Mouse (Mus musculus) adipocyte (in vitro differentiated cells): Measurements from ENCODE around the gene Slc39a11.

Source experiments
- DNase-seq: peaks from one replicate; pipeline ENCODE4 v3.0.0-alpha.2; 2016; ENCODE audit warnings: low spot score

Gene Slc39a11

DNA sequence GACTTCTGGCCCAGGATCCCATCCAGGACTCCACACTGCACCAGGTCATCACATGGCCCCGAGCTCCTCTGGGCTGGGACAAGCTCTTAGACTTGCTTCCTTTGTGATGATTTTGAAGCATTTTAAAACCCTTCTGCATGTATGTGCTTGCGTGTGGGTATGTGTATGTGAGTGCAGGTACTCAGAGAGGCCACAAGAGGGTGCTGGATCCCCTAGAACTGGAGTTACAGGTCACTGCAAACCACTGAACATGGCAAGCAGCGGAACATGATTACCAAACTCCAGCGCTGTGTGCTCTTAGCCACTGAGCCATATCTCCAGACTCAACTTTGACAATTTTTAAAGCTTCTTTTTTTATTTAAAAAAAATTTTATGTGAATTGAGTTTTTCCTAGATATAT is 249.0 kb downstream of the Slc39a11 start:
- no peak for DNase-seq

DNA sequence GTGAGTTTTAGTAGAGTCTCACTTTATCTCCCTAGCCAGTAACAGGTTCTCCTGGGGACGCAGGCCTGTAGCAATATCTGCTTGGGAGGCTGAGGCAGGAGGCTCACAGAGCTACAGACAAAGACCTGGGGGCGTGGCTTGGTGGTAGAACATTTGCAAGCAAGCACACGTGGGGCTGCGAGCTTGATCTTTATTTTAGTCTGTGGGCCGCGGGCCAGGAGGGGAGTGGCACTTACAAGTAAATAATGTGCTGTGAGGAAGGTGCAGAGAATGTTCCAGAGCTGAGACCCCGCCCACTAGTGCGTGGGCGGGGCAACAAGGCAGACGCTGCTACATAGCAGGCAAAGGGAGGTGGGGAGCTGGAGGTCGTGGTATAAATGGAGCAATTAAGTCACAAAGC is 250.3 kb downstream of the Slc39a11 start:
- DNase-seq: no peak

DNA sequence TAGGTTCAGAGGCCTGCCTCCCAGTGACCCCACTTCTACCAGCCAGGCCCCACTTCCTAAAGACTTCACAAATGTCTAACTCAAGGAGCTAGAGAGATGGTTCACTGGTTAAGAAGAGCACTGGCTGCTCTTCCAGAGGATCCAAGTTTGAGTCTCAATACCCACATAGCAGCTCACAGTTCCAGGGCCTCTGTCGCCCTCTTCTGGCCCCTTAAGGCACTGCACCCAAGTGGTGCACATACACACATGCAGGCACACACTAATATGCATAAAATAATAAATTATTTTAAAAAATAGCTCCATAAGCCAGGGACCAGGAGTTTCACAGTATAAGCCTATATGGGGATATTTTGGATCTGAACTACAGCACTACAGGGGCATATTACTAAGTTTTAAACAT is 252.5 kb downstream of the Slc39a11 start:
- no peak for DNase-seq

- DNase-seq: no peak
Observed at GRCm38 (mm10) chr11:113393366-113394150, 256.3 kb downstream of the Slc39a11 start.

- no peak for DNase-seq
Observed at GRCm38 (mm10) chr11:113391664-113392063, 258.2 kb downstream of the Slc39a11 start.

GRCm38 (mm10) chr11:113389637-113390036 is 260.2 kb downstream of the Slc39a11 start:
- DNase-seq: no peak

DNA sequence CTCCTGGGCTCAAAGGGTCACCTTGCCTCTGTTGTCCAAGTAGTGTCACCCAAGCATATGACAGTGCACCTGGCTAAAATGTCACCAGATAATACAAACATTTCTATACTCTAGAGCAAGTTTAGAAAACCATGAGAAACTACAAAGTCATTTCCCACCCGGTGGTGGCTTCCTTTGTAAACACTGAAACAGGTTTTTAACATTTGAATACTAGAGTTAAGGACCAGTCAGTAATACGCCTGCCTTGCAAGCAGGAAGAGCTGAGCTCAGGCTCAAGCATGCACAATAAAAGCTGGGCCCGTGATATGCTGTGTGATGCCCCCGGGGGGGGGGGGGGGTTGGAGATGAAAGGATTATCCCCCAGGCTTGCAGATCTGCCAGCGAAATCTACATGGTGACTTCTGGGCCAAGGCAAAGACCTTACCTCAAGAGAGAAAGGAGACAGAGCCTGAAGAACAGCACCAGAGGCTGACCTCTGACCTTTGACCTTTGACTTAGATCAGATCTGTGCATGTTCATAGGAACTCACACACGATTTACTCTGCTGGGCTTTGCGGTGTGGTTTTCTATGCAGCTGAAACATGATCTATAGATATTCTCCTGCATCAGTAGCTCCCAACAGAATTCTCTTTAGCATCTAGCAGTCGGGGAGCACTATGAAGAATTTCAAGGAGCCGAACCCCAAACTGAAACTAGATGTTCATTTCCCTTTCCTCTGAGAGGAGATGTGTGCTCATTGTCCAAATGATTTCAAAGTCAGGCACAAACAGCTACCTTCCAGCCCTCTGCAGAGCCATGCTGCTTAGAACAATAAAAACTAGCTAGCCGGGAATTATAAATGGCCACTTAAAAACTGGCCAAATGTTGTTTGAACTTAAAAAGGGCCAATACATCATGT is 267.0 kb downstream of the Slc39a11 start:
- no peak for DNase-seq

DNA sequence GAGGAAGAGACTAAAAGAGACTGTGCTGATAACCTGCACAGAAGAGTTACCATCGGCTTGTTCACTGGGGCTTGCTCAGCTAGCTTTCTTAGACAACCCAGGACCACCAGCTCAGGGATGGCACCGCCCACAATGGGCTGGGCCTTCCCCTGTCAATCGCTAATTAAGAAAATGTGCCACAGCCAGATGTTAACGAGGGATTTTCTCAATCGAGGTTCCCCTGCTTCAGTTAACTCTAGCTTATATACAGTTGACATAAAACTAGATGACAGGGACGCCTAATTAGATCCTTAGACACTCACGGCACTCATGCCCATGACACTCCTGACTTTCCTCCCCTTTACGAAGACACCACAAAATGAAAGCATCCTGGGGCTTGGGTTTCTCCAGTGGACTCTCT is 268.3 kb downstream of the Slc39a11 start:
- DNase-seq: no peak

DNA sequence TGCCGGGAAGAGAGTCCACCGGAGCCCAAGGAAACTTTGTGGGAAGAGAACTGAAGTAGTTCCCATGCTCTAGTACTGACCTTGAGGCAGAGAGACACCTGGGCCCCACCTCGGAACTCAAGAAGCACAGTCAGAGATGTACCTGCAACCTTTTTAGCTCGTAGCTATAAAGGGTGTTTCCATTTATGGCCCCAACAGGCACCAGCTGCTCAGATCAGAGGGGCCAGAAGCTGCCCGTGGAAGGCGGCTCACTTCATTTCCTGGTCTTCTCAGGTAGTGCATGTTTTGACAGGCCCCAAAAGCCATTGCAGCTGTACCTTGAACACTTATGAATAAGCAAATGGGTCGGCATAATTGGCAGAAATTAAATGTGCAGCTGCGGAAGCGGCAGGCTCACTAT is 271.0 kb downstream of the Slc39a11 start:
- DNase-seq: no peak

DNA sequence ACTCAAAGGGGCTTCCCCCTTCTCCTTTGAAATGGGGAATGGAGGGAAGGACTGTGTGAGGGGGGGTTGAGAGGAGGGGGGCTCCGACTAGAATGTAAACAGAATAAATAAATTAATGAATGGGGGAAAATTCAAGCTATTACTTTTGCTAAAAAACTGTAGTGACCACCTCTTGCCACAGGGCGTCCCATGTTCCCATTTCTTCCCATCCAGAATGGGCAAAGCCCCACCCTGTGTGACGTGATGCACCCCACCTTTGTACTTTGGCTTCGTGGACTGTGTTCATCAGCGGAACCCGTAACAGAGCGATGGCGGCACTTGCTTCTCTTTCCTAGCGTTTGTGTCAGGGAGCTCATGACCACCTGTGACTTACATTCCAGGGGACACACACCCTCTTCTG is 273.8 kb downstream of the Slc39a11 start:
- no peak for DNase-seq

DNA sequence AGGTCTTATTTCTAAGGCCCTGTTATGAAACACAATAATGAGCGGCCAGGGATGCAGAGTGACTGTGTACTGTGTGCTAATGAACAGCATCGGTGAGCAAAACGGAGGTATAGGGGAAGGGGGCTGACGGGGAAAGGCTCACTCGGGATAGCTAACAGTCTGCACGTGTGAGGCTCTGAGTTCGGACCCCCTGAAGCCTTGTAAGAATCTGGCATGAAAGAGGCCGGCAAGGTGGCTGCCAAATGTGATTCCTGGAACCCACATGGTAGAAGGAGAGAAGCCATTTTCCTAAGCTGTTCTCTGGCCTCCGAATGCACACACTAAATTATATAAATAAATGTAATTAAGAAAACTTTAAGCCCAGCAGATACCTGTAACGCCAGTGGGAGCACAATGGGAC is 276.0 kb downstream of the Slc39a11 start:
- DNase-seq: no peak

DNA sequence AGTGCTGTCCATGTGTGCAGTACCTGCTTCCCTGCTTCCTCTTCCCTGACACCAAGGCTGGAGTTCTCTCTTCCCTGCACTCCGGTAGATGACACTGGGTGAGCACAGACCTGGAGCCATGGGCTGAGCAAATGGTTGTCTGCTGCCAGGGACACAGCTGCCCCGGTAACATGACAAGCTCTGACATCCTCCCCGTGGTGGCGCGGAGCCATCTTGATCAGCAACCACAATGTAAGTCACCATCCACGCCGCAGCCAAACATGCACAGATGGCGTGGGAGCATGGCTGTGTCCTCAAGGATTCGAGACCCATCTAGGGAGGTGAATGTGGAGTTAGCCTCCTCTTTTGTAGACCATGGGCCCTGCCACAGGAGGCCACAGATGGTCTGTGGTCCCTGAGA is 276.5 kb downstream of the Slc39a11 start:
- DNase-seq: no peak

DNA sequence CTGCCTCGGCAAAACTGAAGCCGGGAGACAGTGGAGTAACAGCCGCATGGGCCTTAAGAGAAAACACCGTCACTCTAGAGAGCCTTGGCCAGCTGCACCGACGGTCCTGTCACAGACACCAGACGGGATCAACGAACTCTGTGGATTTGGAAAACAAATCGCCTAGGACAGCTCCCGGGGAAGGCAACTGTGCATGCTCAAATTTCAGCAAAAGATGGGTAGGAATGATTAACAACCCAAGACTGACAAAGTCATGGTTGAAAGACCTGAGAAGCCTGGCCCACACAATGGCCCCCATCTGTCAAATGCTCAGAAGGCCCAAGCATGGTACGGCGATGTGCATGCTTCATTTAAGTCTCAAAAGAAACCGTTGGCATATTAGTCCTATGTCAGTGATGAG is 281.8 kb downstream of the Slc39a11 start:
- DNase-seq: no peak

DNA sequence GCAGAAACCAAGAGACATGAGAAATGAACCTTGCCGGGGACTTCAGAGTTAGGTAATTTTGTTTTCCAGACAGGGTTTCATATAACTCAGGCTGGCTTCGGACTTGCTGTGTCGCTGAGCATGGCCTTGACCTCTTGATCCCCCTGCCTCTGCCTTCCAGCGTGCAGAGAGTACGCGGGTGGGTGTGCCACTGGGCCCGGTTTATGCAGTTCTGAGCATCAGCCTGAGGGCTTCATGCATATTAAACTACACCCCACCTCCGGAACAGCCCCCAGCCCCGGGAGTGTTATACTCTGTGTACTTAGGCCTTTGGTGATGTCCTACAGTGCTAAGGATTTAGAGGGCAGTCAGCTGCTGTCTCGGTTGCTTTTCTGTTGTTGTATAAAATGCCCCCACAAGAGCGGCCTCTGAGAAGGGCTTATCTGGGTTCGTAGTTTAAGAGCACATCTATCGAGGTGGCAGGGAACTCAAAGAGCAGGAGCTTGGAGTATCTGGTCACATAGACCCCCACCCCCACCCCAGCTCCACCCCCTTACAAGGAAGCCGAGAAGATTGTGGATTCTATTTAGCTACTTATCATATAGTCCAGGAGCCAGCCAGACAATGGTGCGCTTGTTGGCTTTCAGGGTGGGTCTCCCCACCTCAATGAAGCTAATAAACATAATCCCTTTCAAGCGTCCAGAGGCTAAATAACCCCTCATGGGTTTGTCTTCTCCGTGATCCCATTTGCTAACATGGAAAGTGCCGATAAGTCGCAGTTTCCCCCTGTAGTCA is 283.4 kb downstream of the Slc39a11 start:
- no peak for DNase-seq

DNA sequence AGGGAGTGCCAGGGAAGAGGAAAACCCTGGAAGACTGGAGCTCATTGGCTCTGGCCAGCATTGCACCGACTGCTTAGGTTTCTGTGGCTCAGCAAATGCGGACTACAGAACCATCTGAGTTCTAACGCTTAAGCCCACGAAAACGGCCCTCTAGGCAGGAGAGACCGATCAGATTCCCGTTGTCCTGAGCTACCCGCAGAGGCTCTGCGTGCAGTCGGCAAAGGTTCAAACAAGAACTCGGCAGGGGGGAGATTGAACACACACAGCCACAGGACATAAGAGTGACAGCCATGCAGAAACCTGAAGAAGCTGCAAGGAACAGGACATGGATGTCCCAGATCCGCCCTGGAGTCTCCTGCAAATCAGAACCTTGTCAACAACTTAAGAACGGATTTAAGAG is 286.1 kb downstream of the Slc39a11 start:
- no peak for DNase-seq

DNA sequence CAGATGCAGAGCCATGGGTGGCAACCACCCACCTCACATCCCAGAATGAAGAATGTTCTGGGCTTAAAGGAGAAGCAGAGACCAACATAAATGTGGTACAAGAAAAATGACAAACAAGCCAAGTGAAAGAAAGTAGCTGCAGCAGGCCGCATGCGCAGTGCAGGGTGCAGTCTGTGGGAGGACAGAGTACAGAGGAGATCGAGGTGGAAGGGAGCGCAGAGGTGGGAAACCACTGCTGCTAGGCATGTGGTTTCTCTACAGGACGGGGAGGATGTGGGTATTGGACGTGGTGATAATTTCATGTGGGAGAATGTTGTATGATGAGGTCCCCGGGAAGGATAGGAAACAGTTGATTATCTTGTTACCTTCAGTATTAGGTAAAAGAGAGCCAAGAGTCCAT is 287.3 kb downstream of the Slc39a11 start:
- no peak for DNase-seq

DNA sequence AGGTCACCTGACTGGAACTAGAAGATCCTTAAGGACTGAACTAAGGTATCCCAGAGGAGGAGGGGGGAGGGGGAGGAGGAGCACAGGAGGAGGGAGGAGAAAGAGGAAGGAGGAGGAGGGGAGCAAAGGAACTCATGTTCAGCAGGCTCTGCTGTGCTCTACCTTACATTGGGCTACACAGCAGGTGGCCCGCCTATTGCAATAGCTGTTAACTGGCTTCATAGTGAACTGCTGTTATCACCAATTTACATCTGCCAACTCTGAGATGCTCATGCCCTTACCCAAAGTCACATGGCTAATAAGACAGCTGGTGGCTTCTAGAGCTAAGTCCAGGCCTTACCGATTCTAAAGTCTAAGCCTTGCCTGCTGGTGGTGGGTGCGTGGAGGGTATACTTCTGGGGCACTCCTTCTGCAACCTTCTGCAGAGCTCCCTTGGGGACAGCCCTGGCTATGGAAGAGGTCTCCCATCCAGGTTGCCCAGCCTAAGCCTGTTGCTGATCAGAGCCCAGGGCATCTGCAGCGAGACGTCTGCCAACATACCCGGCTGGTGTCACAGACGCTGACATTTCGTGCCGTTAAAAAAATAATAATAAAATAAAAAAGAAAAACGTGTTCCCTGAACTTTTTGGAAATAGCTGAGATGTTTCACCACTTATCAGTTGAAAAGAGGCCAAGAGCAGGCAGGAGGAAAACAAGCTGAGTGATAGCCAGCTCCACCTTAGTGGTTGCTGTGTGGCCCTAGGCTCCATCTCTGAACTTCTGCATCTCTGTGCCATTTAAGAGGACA is 289.6 kb downstream of the Slc39a11 start:
- DNase-seq: no peak

GRCm38 (mm10) chr11:113355932-113356331 is 293.9 kb downstream of the Slc39a11 start:
- DNase-seq: no peak

- DNase-seq: peak; percentile 3
Observed at GRCm38 (mm10) chr11:113352085-113352815, 297.6 kb downstream of the Slc39a11 start.

DNA sequence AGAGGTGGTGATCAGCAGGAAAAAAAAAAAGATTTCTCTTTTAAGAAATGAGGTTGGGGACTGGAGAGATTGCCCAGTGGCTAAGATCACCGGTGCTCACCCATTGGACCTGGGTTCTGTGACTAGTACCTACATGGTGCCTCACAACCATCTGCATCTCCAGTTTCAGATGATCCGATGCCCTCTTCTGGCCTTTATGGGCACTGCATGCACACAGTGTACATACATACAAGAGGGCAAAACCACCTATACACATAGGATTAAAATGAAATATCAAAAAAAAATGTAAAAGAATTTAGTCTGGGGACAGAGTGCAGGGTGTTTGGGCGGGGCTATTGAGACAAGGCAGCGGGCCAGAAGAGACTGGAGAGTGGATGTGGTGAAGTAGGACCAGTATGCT is 299.3 kb downstream of the Slc39a11 start:
- no peak for DNase-seq

DNA sequence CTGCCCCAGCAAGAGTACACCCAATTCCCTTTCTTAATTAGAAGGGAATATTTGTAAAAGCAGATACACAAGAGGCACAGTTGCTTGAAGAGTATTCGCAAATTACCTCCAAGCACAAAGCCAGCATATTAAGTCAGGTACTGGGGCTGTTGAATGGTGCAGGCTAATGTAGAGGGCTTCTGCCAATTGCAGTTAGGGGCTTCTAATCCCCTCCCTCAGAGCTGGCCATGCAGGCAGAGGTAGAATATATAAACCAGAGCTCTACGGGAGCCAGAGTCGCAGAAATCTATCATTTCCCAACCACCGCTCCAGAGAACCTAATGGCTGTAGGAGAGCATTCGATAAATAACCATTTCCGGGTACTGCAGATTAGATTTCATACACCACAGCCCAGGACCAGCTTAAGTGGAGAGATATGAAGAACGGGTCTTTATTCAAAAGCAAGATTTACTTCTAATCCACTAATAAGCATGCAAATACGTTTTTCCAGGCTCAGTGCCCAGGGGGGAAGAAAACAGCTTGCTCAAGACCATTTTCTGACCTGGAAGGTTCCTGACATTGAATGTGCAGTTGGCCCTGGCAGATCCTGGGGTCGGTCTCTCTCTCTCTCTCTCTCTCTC is 302.9 kb downstream of the Slc39a11 start:
- DNase-seq: no peak
